Mouse (Mus musculus) heart, postnatal 0 days (tissue): ENCODE data around the gene Tmem63a. TPM values are rescaled to one million over a fixed set of nuclear protein-coding genes. Genes with fewer than 3 reads are reported as not detected.
"Not testable (repeated sequence)": the region's sequence is repeated elsewhere in the genome, so short reads cannot be mapped to it uniquely, and the experiment has no call there.

Experiments
- ATAC-seq: fragments of 200-750 bp; cut with Nextera tagmentation; 2 replicates; pipeline ENCODE4 v1.8.0; 2017; ENCODE audit warnings: low read depth, moderate number of reproducible peaks, moderate library complexity; ENCODE audit not compliant: insufficient read depth
- DNase-seq: peaks from one replicate; pipeline ENCODE4 v3.0.0-alpha.2; 2016; ENCODE audit warnings: low spot score
- H3K27ac ChIP-seq: fragments of 300-500 bp; sonication (generic); 2 replicates; pipeline ENCODE4 v1.5.1; 2014; ENCODE audit warnings: low read depth, mild to moderate bottlenecking
- H3K27me3 ChIP-seq: fragments of 300-500 bp; sonication (generic); 2 replicates; pipeline ENCODE4 v1.6.1; 2014; ENCODE audit warnings: low read length, mixed read lengths; ENCODE audit not compliant: control insufficient read depth, insufficient read depth
- H3K36me3 ChIP-seq: fragments of 300-500 bp; sonication (generic); replicated peaks from 2 replicates; pipeline ENCODE4 v1.6.1; 2014; ENCODE audit warnings: low read length, mixed read lengths; ENCODE audit not compliant: control insufficient read depth, insufficient read depth
- H3K4me1 ChIP-seq: fragments of 300-500 bp; sonication (generic); 2 replicates; pipeline ENCODE4 v1.6.1; 2014; ENCODE audit warnings: antibody characterized with exemption; ENCODE audit not compliant: control insufficient read depth, insufficient read depth
- H3K4me2 ChIP-seq: fragments of 300-500 bp; sonication (generic); 2 replicates; pipeline ENCODE4 v1.6.1; 2014; ENCODE audit warnings: low read depth, mild to moderate bottlenecking, low read length, moderate library complexity
- H3K4me3 ChIP-seq: fragments of 300-500 bp; sonication (generic); 2 replicates; pipeline ENCODE4 v1.5.1; 2014; ENCODE audit warnings: low read depth, low read length
- H3K9ac ChIP-seq: fragments of 300-500 bp; sonication (generic); replicated peaks from 2 replicates; pipeline ENCODE4 v1.6.1; 2014; ENCODE audit warnings: low read depth, low read length, mixed read lengths
- H3K9me3 ChIP-seq: fragments of 300-500 bp; sonication (generic); replicated peaks from 2 replicates; pipeline ENCODE4 v1.6.1; 2016; ENCODE audit warnings: low read length; ENCODE audit not compliant: control insufficient read depth
- CTCF ChIP-seq: IDR thresholded peaks from 2 replicates; pipeline ENCODE4 v1.5.1; 2016; ENCODE audit warnings: antibody characterized with exemption, control low read depth, low read depth
- EP300 ChIP-seq: IDR thresholded peaks from 2 replicates; pipeline ENCODE4 v1.6.1; 2016; ENCODE audit warnings: antibody characterized with exemption, low read depth
- WGBS: fragments of 180-500 bp; shearing (Covaris S2); extraction: QIAGEN DNeasy Blood & Tissue Kit; methylation state at CpG from one replicate; pipeline ENCODE4 v1.1.7; 2014; 5-methylcytosine and 5-hydroxymethylcytosine counted together
- polyA plus RNA-seq: library from polyadenylated mRNA; unstranded; fragments of >200 nt; fragmentation: Nextera tagmentation; extraction: Ambion mirVana; gene quantifications from 2 replicates; pipeline ENCODE4 v1.2.1, GENCODE M21; 2015
- total RNA-seq: library from RNA; depleted of rRNA; stranded (reverse); fragments of >200 nt; gene quantifications from 2 replicates; pipeline ENCODE4 v1.2.3, GENCODE M21; 2014; ENCODE audit warnings: low replicate concordance

The Tmem63a gene
- total and polyA plus RNA-seq, 2 experiments from 2014 or later: 9.6 to 17.2 TPM

DNA sequence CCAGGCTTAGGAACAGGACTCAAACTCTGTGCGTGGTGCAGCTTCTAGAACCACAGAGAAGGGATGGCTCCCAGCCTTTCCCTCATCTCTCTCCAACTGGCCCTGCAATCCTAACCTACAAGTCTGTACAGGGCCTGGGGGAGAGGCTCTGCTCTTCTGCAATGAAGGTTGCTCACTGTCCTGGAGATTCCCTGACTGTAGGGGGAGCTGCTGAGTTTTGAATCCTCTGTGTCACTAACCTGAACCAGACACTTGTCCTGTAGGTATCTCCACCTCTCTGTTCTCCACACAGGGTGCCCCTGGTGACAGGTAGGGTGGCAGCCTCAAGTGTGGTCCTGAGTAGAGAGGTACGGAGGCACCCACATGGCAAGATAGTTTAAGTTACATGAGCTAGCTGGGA is 38.3 kb downstream of the Tmem63a start:
- DNase-seq (no peak), ATAC-seq (no peak)
- Histone ChIP-seq H3K9ac (no peak overlapping the region), H3K4me2 (no peak overlapping the region), H3K27ac (no peak overlapping the region), H3K4me3 (no peak overlapping the region), H3K9me3 (no peaks in the 10 kb centered on the region), H3K36me3 (no peaks in the 10 kb centered on the region), H3K27me3 (no peaks in the 10 kb centered on the region), H3K4me1 (no peaks in the 10 kb centered on the region)
- 0 out of 2 replicates have a peak, but pooled peaks have one; percentile 7 for TF ChIP-seq CTCF
- TF ChIP-seq EP300: no peak
- WGBS: 61% methylated on average over 2 of the region's 2 CpGs

- not testable (repeated sequence) for H3K9ac ChIP-seq, H3K27ac ChIP-seq, H3K27me3 ChIP-seq, H3K4me3 ChIP-seq, H3K4me1 ChIP-seq, H3K36me3 ChIP-seq, DNase-seq, H3K4me2 ChIP-seq, ATAC-seq, H3K9me3 ChIP-seq
- WGBS: 71% methylated on average over 7 of the region's 7 CpGs
These were observed 39.3 kb downstream of the Tmem63a start for GRCm38 (mm10) chr1:180981298-180982046.

GRCm38 (mm10) chr1:180986701-180987100 is 44.6 kb downstream of the Tmem63a start:
- no peak overlapping the region for H3K4me2 ChIP-seq
- TF ChIP-seq EP300: no peak
- H3K27ac ChIP-seq: no peak overlapping the region
- DNase-seq: no peak
- H3K36me3 ChIP-seq: no peaks in the 10 kb centered on the region
- no peaks in the 10 kb centered on the region for H3K27me3 ChIP-seq
- 89% methylated on average over 8 of the region's 8 CpGs for WGBS
- no peak overlapping the region for H3K4me3 ChIP-seq
- H3K9ac ChIP-seq: no peak overlapping the region
- no peak for ATAC-seq
- no peaks in the 10 kb centered on the region for H3K4me1 ChIP-seq
- H3K9me3 ChIP-seq: no peaks in the 10 kb centered on the region; the same call in 1 of the 2 replicates

DNA sequence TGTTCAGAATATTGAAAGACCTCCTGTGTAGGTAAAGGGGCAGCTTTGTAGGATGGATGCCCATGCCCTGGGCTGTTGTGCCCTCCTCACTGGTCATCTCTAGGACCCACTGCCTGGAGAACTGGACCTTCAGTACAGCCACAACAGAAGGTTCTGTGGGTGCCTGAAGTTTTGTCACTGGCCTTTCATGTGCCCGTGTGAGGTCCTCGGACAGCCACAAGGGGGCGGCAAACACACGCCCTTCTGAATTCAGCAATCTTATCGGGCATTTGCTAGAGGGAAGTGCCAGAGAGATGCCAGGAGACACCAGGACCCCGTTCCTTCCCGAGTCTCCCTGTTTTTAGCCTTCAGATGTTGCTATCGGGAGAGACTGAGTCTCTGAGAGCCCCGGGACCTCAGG is 45.6 kb downstream of the Tmem63a start:
- Histone ChIP-seq H3K27ac (no peak overlapping the region), H3K4me1 (no peaks in the 10 kb centered on the region), H3K36me3 (no peaks in the 10 kb centered on the region), H3K9ac (no peak overlapping the region), H3K4me3 (no peak overlapping the region), H3K9me3 (no peaks in the 10 kb centered on the region; the same call in 1 of the 2 replicates), H3K27me3 (no peaks in the 10 kb centered on the region), H3K4me2 (no peak overlapping the region)
- 2% methylated on average over 9 of the region's 9 CpGs for WGBS
- TF ChIP-seq CTCF (peak; percentile 88), EP300 (no peak)
- ATAC-seq (no peak), DNase-seq (peak; percentile 54)

DNA sequence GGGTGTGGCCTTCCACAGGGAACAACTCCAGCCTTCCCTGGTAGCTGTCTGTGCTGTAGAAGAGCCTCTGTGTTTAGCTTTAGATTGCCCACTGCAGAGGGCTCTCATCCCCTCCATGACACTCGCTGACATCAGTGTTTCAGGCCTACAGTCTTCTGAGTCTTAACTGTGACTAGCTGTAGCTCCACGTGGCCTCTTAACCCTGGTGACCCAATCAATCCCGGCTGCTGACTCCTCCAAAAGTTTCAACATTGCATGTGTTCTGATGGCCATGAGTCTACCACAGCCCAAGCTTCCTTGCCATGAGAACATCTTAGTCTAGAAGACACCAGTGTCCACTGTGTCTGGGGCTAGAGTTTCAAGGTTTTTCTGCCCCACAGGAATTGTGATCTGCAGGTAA is 48.5 kb downstream of the Tmem63a start:
- DNase-seq: no peak
- Histone ChIP-seq H3K4me1 (no peaks in the 10 kb centered on the region), H3K9me3 (no peaks in the 10 kb centered on the region; the same call in 1 of the 2 replicates), H3K36me3 (no peaks in the 10 kb centered on the region), H3K4me2 (no peak overlapping the region), H3K27me3 (no peaks in the 10 kb centered on the region), H3K4me3 (no peak overlapping the region), H3K9ac (no peak overlapping the region), H3K27ac (no peak overlapping the region)
- ATAC-seq: no peak
- 59% methylated on average over 3 of the region's 3 CpGs for WGBS
- TF ChIP-seq CTCF: no peak
- TF ChIP-seq EP300: no peak

DNA sequence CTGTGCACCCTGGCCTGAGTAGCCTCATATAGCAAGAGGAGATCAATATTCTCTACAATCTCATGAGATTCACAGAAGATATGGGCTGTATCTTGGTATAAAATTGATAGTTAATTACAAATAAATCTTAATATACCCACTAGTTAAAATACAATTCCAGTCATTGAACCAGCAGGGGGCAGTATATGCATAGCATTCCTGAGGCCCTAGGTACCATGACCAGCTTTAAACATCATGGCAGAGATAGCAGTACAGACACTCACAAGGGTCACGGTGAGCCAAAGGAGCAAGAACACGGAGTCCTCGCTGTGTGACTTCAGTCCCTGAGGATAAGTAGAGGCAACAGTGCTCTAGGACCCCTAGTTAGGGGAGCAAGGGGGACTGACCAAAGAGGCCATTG is 50.0 kb downstream of the Tmem63a start:
- 31% methylated on average over 3 of the region's 3 CpGs for WGBS
- no peak overlapping the region for H3K4me2 ChIP-seq
- no peaks in the 10 kb centered on the region for H3K4me1 ChIP-seq
- ATAC-seq (peak; percentile 49; the same call in 1 of the 2 replicates), DNase-seq (peak; percentile 57)
- TF ChIP-seq EP300 (no peak), CTCF (peak; percentile 77)
- H3K9ac ChIP-seq: no peak overlapping the region
- no peaks in the 10 kb centered on the region for H3K27me3 ChIP-seq
- no peak overlapping the region for H3K4me3 ChIP-seq
- no peak overlapping the region for H3K27ac ChIP-seq
- H3K36me3 ChIP-seq: no peaks in the 10 kb centered on the region
- no peaks in the 10 kb centered on the region for H3K9me3 ChIP-seq
